ENCODE assay signal across 15 mouse cellular contexts in the genomic region with DNA sequence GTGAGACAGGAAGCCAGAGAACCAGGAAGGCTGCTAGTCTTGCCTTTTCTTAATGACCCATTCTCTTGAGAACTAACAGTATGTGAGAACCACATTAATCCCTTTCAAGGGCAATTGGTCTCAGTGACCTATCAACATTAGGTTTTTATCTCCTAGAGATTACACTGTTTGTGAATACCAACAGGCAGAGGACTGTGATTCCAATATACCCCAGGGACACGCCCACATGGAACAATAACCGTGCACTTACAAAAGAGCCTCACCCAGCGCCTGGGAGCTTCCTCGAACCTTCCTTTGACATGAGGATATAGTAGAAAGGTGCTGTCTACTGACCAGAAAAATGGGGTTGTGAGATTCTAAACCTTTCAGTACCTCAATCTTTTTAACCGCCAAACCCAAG.
"Had no signal": no experiment of that assay in that cellular context is flagged by ENCODE, and none has a peak within 500 bp of the region (broad histone marks: within the 10 kb centered on the region; RNA-seq: fewer than 3 reads in every experiment).

No protein-coding gene starts in this region.

- H3K9me3 ChIP-seq: neural tube, embryonic 13.5 days; neural tube, embryonic 15.5 days; stomach, embryonic 15.5 days had no signal

- H3K4me1 ChIP-seq: stomach, embryonic 15.5 days had no signal

- H3K36me3 ChIP-seq: neural tube, embryonic 13.5 days; neural tube, embryonic 15.5 days; stomach, embryonic 15.5 days had no signal

- H3K4me3 ChIP-seq: neural tube, embryonic 13.5 days; neural tube, embryonic 15.5 days; stomach, embryonic 15.5 days had no signal

- DNase-seq: retina, postnatal 1 day; right cerebral cortex, adult 18-20 months; right cerebral cortex, postnatal 14 days; right cerebral cortex, postnatal 25 days; right cerebral cortex, postnatal 4 days; spleen, adult 18-20 months; thymus, adult 2 months; thymus, postnatal 14 days; thymus, postnatal 25 days; thymus, postnatal 36 days; thymus, postnatal 4 days had no signal

- H3K27ac ChIP-seq: neural tube, embryonic 13.5 days; neural tube, embryonic 15.5 days; stomach, embryonic 15.5 days; stomach, postnatal 0 days had no signal

- H3K27me3 ChIP-seq: neural tube, embryonic 13.5 days; neural tube, embryonic 15.5 days; stomach, embryonic 15.5 days had no signal
